Comparison of ENCODE assay signal across 8 mouse cellular contexts in genomic region chr14:118473188-118473830, GRCm38 (mm10).
DNase-seq lines count a peak whose midpoint lies in the region; ATAC-seq and TF ChIP-seq lines count a peak whose summit lies in the region.

No protein-coding gene starts in this region.

- peak overlapping the region; percentile 76 for H3K4me2 ChIP-seq in lung, embryonic 14.5 days
- peak overlapping the region; percentile 95 for H3K4me2 ChIP-seq in embryonic facial prominence, embryonic 13.5 days
- H3K4me2 ChIP-seq in intestine, postnatal 0 days (replicated peaks; ENCODE audit: low read depth) = peak overlapping the region; percentile 77
- H3K4me2 ChIP-seq in neural tube, embryonic 15.5 days = peak overlapping the region; percentile 90

- peaks cover 22% of the 10 kb centered on the region for H3K27me3 ChIP-seq in lung, embryonic 14.5 days (ENCODE audit: insufficient read depth, low read length)
- H3K27me3 ChIP-seq in embryonic facial prominence, embryonic 13.5 days = peaks cover 64% of the 10 kb centered on the region
- H3K27me3 ChIP-seq in intestine, postnatal 0 days (replicated peaks; ENCODE audit: control insufficient read depth, insufficient read depth, low read length) = peaks cover 21% of the 10 kb centered on the region
- peaks cover 21% of the 10 kb centered on the region for H3K27me3 ChIP-seq in neural tube, embryonic 15.5 days (replicated peaks)

- peak; percentile 53 for DNase-seq in lung, embryonic 14.5 days
- no peak for DNase-seq in lung, postnatal 36 days
- no peak for DNase-seq in layer of hippocampus, adult 9-10 months (ENCODE audit: low spot score)
- no peak for DNase-seq in kidney, postnatal 4 days
- DNase-seq in cerebellum, adult 11 months = no peak

- no peaks in the 10 kb centered on the region for H3K36me3 ChIP-seq in lung, embryonic 14.5 days (ENCODE audit: insufficient read depth)
- H3K36me3 ChIP-seq in embryonic facial prominence, embryonic 13.5 days = no peaks in the 10 kb centered on the region
- H3K36me3 ChIP-seq in intestine, postnatal 0 days (ENCODE audit: control insufficient read depth, insufficient read depth) = no peaks in the 10 kb centered on the region
- H3K36me3 ChIP-seq in neural tube, embryonic 15.5 days = no peaks in the 10 kb centered on the region

- peak overlapping the region; percentile 35 for H3K9ac ChIP-seq in lung, embryonic 14.5 days
- H3K9ac ChIP-seq in embryonic facial prominence, embryonic 13.5 days = peak overlapping the region; percentile 67
- no peak overlapping the region for H3K9ac ChIP-seq in intestine, postnatal 0 days (ENCODE audit: low read depth, low read length)
- peak overlapping the region; percentile 51 for H3K9ac ChIP-seq in neural tube, embryonic 15.5 days (replicated peaks)

- H3K4me1 ChIP-seq in lung, embryonic 14.5 days (ENCODE audit: insufficient read depth) = no peaks in the 10 kb centered on the region; the same call in 1 of the 2 replicates
- peaks cover 18% of the 10 kb centered on the region for H3K4me1 ChIP-seq in embryonic facial prominence, embryonic 13.5 days
- no peaks in the 10 kb centered on the region for H3K4me1 ChIP-seq in intestine, postnatal 0 days (replicated peaks; ENCODE audit: control insufficient read depth, insufficient read depth, low read length)
- peaks cover 18% of the 10 kb centered on the region for H3K4me1 ChIP-seq in neural tube, embryonic 15.5 days

- H3K27ac ChIP-seq in lung, embryonic 14.5 days (ENCODE audit: low read depth) = peak overlapping the region; percentile 78
- H3K27ac ChIP-seq in embryonic facial prominence, embryonic 13.5 days = no peak overlapping the region
- H3K27ac ChIP-seq in intestine, postnatal 0 days (ENCODE audit: low read depth, low read length) = no peak overlapping the region
- no peak overlapping the region for H3K27ac ChIP-seq in neural tube, embryonic 15.5 days (replicated peaks)

- no peak for TF ChIP-seq CTCF in lung, embryonic 14.5 days (IDR thresholded peaks at IDR 0.05; ENCODE audit: low read depth)
- no peak for TF ChIP-seq CTCF in intestine, postnatal 0 days (IDR thresholded peaks at IDR 0.05; ENCODE audit: low read depth)

- H3K4me3 ChIP-seq in lung, embryonic 14.5 days (ENCODE audit: low read depth, low read length) = peak overlapping the region; percentile 47
- peak overlapping the region; percentile 59 for H3K4me3 ChIP-seq in embryonic facial prominence, embryonic 13.5 days
- H3K4me3 ChIP-seq in intestine, postnatal 0 days (ENCODE audit: low read depth, low read length) = peak overlapping the region; percentile 41
- H3K4me3 ChIP-seq in neural tube, embryonic 15.5 days (replicated peaks) = peak overlapping the region; percentile 47

- no peaks in the 10 kb centered on the region for H3K9me3 ChIP-seq in lung, embryonic 14.5 days (ENCODE audit: low read depth, low read length)
- H3K9me3 ChIP-seq in embryonic facial prominence, embryonic 13.5 days = peaks cover 4% of the 10 kb centered on the region; the same call in 1 of the 2 replicates
- H3K9me3 ChIP-seq in intestine, postnatal 0 days (ENCODE audit: control insufficient read depth) = peaks cover 4% of the 10 kb centered on the region; the same call in 1 of the 2 replicates
- no peaks in the 10 kb centered on the region for H3K9me3 ChIP-seq in neural tube, embryonic 15.5 days (replicated peaks)

- WGBS in lung, embryonic 14.5 days = 25% methylated on average over 20 of the region's 20 CpGs
- WGBS in embryonic facial prominence, embryonic 13.5 days = 11% methylated on average over 20 of the region's 20 CpGs
- 8% methylated on average over 20 of the region's 20 CpGs for WGBS in intestine, postnatal 0 days
- 9% methylated on average over 20 of the region's 20 CpGs for WGBS in neural tube, embryonic 15.5 days

- ATAC-seq in lung, embryonic 14.5 days (ENCODE audit: insufficient read depth) = peak; percentile 39; the same call in 1 of the 2 replicates
- ATAC-seq in embryonic facial prominence, embryonic 13.5 days (ENCODE audit: insufficient number of reproducible peaks, insufficient read depth, low FRiP score, low TSS enrichment, low read depth) = no peak
- ATAC-seq in intestine, postnatal 0 days = no peak; the same call in 1 of the 2 replicates
- ATAC-seq in neural tube, embryonic 15.5 days (ENCODE audit: low FRiP score) = peak; percentile 63; the same call in 1 of the 2 replicates

Comparison
In these comparisons a context has a peak if more than half of its experiments do, and no peak if none do; other contexts are left out.
1. ATAC-seq: peak in lung, embryonic 14.5 days (single experiment) and neural tube, embryonic 15.5 days (single experiment); none in embryonic facial prominence, embryonic 13.5 days (single experiment) and intestine, postnatal 0 days (single experiment).
2. Peak in every context shown above with its lines, with median percentiles within 50 percentile points of each other: H3K4me2 ChIP-seq and H3K4me3 ChIP-seq.